Mouse (Mus musculus) embryonic facial prominence, embryonic 11.5 days (tissue): ENCODE measurements at regions not wholly inside any gene's neighbourhood (a gene's known extent, or its start where the extent isn't known, plus 50 kb on each side); places are given as distances from the start of the nearest gene placed in this dataset.

ENCODE experiments used
- ATAC-seq: fragments of 200-750 bp; cut with Nextera tagmentation; replicated peaks from 2 replicates; pipeline ENCODE4 v1.8.0; 2017; ENCODE audit warnings: low read depth; ENCODE audit not compliant: insufficient number of reproducible peaks, low FRiP score, low TSS enrichment
- DNase-seq: peaks from one replicate; pipeline ENCODE4 v3.0.0-alpha.2; 2015; ENCODE audit warnings: low spot score
- H3K27ac ChIP-seq: fragments of 300-500 bp; sonication (generic); replicated peaks from 2 replicates; pipeline ENCODE4 v1.5.1; 2014; ENCODE audit warnings: mild to moderate bottlenecking, low read depth, low read length, control low read depth
- H3K27me3 ChIP-seq: fragments of 300-500 bp; sonication (generic); 2 replicates; pipeline ENCODE4 v1.6.1; 2014; ENCODE audit warnings: mild to moderate bottlenecking, low read length, moderate library complexity, mixed read lengths; ENCODE audit not compliant: control insufficient read depth, insufficient read depth
- H3K36me3 ChIP-seq: fragments of 300-500 bp; sonication (generic); replicated peaks from 2 replicates; pipeline ENCODE4 v1.6.1; 2014; ENCODE audit warnings: low read depth, mild to moderate bottlenecking, low read length, moderate library complexity, mixed read lengths; ENCODE audit not compliant: control insufficient read depth, insufficient read depth
- H3K4me1 ChIP-seq: fragments of 300-500 bp; sonication (generic); 2 replicates; pipeline ENCODE4 v1.6.1; 2014; ENCODE audit warnings: low read length, mixed read lengths; ENCODE audit not compliant: control insufficient read depth, insufficient read depth
- H3K4me2 ChIP-seq: fragments of 300-500 bp; sonication (generic); 2 replicates; pipeline ENCODE4 v1.6.1; 2014; ENCODE audit warnings: low read depth, mild to moderate bottlenecking, control low read depth, low read length, moderate library complexity
- H3K4me3 ChIP-seq: fragments of 300-500 bp; sonication (generic); 2 replicates; pipeline ENCODE4 v1.5.1; 2014; ENCODE audit warnings: low read depth, low read length, control low read depth
- H3K9ac ChIP-seq: fragments of 300-500 bp; sonication (generic); replicated peaks from 2 replicates; pipeline ENCODE4 v1.6.1; 2014; ENCODE audit warnings: mild to moderate bottlenecking, control low read depth, low read length
- H3K9me3 ChIP-seq: fragments of 300-500 bp; sonication (generic); replicated peaks from 2 replicates; pipeline ENCODE4 v1.6.1; 2016; ENCODE audit warnings: mild to moderate bottlenecking, low read length, inconsistent platforms, mixed read lengths; ENCODE audit not compliant: control insufficient read depth
- WGBS: fragments of 180-500 bp; shearing (Covaris S2); extraction: QIAGEN DNeasy Blood & Tissue Kit; methylation state at CpG from one replicate; pipeline ENCODE4 v1.1.7; 2014; 5-methylcytosine and 5-hydroxymethylcytosine counted together

GRCm38 (mm10) chr2:116685756-116686155 is 192.7 kb upstream of the Tmco5 start:
- H3K9me3 ChIP-seq = no peaks in the 10 kb centered on the region
- H3K4me1 ChIP-seq = no peaks in the 10 kb centered on the region
- no peaks in the 10 kb centered on the region for H3K36me3 ChIP-seq
- ATAC-seq = no peak
- H3K4me2 ChIP-seq = no peak overlapping the region
- 85% methylated on average over 4 of the region's 4 CpGs for WGBS
- H3K9ac ChIP-seq = no peak overlapping the region
- no peaks in the 10 kb centered on the region for H3K27me3 ChIP-seq
- no peak overlapping the region for H3K4me3 ChIP-seq
- DNase-seq = no peak
- H3K27ac ChIP-seq = no peak overlapping the region

DNA sequence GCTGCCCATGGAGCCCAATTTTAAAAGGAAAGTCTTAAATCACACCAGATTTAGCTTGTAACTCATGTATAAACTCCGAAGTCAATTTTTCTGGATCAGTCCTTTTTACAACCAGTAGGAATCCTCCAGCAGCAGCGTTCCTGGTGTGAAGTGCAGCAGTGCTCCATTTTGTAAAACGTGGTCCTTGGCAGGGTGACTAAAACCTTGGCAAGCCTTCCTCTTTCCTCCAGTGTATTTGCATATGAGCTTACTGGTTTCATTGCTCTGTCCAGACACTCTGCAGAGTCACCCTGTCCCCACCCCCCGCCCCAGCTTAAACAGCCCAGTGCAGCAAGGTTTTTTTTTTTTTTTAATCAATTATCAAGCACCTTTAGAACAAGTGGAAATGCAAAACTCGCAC is 180.9 kb upstream of the Tmco5 start:
- ATAC-seq (no peak), DNase-seq (no peak)
- Histone ChIP-seq H3K4me1 (no peaks in the 10 kb centered on the region), H3K9me3 (no peaks in the 10 kb centered on the region), H3K36me3 (no peaks in the 10 kb centered on the region), H3K9ac (no peak overlapping the region), H3K27ac (no peak overlapping the region), H3K4me3 (no peak overlapping the region), H3K4me2 (no peak overlapping the region), H3K27me3 (no peaks in the 10 kb centered on the region)
- 72% methylated on average over 5 of the region's 5 CpGs for WGBS

DNA sequence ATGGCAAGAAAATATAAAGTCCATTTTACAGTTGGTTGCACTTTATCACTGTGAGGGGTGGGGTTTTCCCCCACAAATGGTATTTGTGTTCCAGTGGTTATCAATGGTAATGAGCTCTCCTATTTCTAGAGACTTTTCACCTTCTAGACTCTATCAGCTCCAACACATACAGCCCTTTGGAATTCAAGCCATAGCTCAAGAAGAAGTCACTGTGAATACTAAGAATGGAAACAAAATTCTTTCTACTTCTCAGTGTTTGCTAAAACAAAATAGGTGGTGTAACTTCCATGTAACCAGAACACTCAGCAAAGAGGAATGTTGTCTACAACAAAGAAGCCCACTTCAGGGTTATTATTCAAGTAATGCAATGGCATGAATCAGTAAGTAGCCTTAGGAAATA is 173.8 kb upstream of the Tmco5 start:
- DNase-seq (no peak), ATAC-seq (no peak)
- Histone ChIP-seq H3K36me3 (no peaks in the 10 kb centered on the region), H3K4me1 (no peaks in the 10 kb centered on the region), H3K9me3 (no peaks in the 10 kb centered on the region), H3K4me2 (no peak overlapping the region), H3K9ac (no peak overlapping the region), H3K27me3 (no peaks in the 10 kb centered on the region), H3K27ac (no peak overlapping the region), H3K4me3 (no peak overlapping the region)

DNA sequence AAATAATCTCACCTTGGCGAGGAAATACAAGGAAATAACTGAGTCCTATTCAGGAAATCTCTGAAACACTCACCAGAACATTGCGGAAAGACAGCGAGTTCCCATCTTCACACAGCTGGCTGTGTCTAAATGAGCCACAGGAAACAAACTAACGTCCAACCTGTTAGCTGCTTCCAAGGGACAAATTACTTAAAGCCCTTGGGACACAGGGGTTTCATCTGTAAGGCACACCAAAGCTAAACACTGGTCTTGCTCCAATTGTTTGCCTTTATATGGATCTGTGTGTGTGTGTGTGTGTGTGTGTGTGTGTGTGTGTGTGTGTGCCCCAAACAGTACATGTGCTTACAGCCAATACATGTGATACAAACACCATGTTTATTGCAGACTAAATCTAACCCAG is 168.9 kb upstream of the Tmco5 start:
- 64% methylated on average over 4 of the region's 4 CpGs for WGBS

DNA sequence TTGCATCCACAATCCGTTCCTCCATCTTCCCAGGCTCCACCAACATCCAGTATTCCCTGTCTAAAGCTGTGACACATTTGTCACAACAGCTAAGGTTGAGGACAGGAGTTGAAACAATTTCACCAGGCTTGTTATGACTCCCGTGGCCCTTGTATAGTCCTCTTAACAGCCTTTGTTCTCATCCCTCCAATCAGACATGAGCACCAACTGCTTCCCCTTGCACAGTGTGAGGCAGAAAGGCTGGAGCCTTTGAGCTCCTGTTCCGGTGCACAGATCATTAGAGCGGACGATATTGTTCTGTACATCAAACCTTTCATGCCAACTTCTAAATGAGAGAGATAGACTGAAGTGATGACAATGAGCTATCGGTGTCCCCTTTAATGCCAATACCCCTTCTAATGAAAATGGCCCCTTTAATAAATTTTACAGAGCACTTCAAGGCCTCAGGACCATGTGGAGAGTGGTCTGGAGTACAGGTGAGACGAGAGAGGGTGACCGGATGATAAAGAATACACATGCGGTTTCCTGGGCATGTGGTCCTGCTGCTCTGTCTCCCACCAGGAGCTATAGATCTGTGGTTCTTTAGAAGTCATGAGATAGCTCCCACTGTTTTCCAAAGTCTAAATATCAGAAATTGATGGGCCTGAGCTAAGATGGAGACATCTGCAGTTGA is 161.8 kb upstream of the Tmco5 start:
- Histone ChIP-seq H3K4me3 (no peak overlapping the region), H3K27me3 (no peaks in the 10 kb centered on the region), H3K4me2 (no peak overlapping the region), H3K36me3 (no peaks in the 10 kb centered on the region), H3K4me1 (no peaks in the 10 kb centered on the region), H3K27ac (no peak overlapping the region), H3K9me3 (no peaks in the 10 kb centered on the region), H3K9ac (no peak overlapping the region)
- 75% methylated on average over 9 of the region's 9 CpGs for WGBS
- DNase-seq (no peak), ATAC-seq (no peak)

More for the DNA sequence above, 168.9 kb upstream of the Tmco5 start:
- DNase-seq (no peak), ATAC-seq (no peak)
- H3K9me3 ChIP-seq = no peaks in the 10 kb centered on the region
- no peaks in the 10 kb centered on the region for H3K4me1 ChIP-seq
- H3K36me3 ChIP-seq = no peaks in the 10 kb centered on the region
- H3K27me3 ChIP-seq = no peaks in the 10 kb centered on the region
- H3K4me3 ChIP-seq = no peak overlapping the region
- no peak overlapping the region for H3K4me2 ChIP-seq
- H3K9ac ChIP-seq = no peak overlapping the region
- no peak overlapping the region for H3K27ac ChIP-seq

DNA sequence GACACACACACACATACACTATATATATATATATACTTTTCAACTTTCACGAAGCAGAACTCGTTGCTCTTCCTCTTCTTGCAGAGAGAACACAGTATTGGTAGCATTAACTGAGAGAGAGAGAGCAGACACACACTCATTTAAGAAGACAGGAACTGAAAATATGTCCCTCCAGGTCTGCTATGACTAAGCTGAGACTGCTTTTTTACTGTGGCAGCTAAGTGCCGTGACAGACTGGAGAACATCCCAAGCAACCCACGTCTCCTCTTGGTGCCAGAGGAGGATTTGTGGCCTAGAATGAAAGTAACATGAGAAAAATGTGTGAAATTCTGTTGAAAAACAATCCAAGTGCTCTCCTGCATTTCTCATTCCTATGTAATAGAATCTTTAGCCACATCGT is 159.9 kb upstream of the Tmco5 start:
- Histone ChIP-seq H3K9ac (no peak overlapping the region), H3K27me3 (no peaks in the 10 kb centered on the region), H3K4me1 (no peaks in the 10 kb centered on the region), H3K4me3 (no peak overlapping the region), H3K36me3 (no peaks in the 10 kb centered on the region), H3K27ac (no peak overlapping the region), H3K4me2 (no peak overlapping the region), H3K9me3 (no peaks in the 10 kb centered on the region)
- WGBS = 90% methylated on average over 5 of the region's 5 CpGs
- no peak for DNase-seq
- no peak for ATAC-seq

DNA sequence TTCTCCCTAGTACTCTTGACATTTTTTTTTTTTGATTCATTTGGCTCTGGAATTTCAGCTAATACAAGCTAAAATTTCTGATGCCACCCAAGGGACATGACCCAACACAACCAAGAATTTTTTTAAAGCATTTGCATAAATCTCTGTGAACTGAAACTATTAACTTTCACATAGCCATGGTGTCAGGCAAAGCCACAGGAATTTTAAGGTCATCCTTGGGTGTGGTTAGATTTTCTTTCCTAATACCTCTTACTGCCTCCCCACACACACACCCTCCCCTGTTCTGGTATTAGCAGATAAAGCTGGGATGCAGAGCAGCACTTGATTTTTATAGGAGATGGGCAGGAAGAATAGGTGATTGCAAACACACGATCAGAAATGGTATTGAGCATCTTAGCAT is 150.9 kb upstream of the Tmco5 start:
- WGBS = 67% methylated on average over 1 of the region's 1 CpGs
- no peak overlapping the region for H3K9ac ChIP-seq
- H3K4me1 ChIP-seq = no peaks in the 10 kb centered on the region
- ATAC-seq (no peak), DNase-seq (no peak)
- H3K27me3 ChIP-seq = no peaks in the 10 kb centered on the region
- H3K36me3 ChIP-seq = no peaks in the 10 kb centered on the region
- no peak overlapping the region for H3K4me2 ChIP-seq
- no peak overlapping the region for H3K4me3 ChIP-seq
- no peak overlapping the region for H3K27ac ChIP-seq
- H3K9me3 ChIP-seq = no peaks in the 10 kb centered on the region

GRCm38 (mm10) chr2:116735702-116736101 is 142.8 kb upstream of the Tmco5 start:
- no peaks in the 10 kb centered on the region for H3K36me3 ChIP-seq
- 0 out of 2 replicates have a peak, but pooled peaks have one; percentile 52 for ATAC-seq
- no peak overlapping the region for H3K4me3 ChIP-seq
- H3K9ac ChIP-seq = no peak overlapping the region
- H3K4me1 ChIP-seq = no peaks in the 10 kb centered on the region
- H3K4me2 ChIP-seq = no peak overlapping the region
- no peak overlapping the region for H3K27ac ChIP-seq
- WGBS = 46% methylated on average over 3 of the region's 3 CpGs
- no peaks in the 10 kb centered on the region for H3K27me3 ChIP-seq
- no peaks in the 10 kb centered on the region for H3K9me3 ChIP-seq
- DNase-seq = peak; percentile 37
